Mouse (Mus musculus): ENCODE measurements around the gene Efcab5.
"Not testable (repeated sequence)": the region's sequence is repeated elsewhere in the genome, so short reads cannot be mapped to it uniquely, and the experiment has no call there.

Efcab5 gene

DNA sequence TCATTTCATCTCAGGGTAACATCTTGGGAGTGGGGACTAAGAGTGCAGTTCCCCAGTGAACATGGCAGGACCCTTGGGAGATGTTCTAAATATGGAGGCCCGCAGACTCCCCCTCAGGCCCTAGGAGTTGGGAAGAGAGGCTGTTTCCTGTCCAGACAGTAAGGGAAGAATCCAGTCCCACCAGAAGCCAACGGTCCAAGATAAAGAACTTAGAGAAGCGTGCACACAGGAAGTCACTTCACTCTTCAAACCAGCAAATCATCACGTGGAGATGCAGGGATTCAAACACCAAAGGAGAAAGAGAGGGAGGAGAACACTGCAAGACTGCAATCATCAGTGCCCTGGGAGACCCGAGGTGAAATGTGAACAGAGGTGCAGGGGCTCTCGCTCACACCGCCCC, 91.8 kb downstream of the Efcab5 start:
- in situ Hi-C loops (cut with MboI, MseI), result no loop called here

GRCm38 (mm10) chr11:77096581-77096980, 92.2 kb downstream of the Efcab5 start:
- in situ Hi-C loops (cut with MboI, MseI), result no loop called here

GRCm38 (mm10) chr11:77095206-77095605, 93.6 kb downstream of the Efcab5 start:
- in situ Hi-C loops (cut with MboI, MseI), result no loop called here

- in situ Hi-C loops (cut with MboI, MseI), result no loop called here
Measured at GRCm38 (mm10) chr11:77094136-77094535, 94.6 kb downstream of the Efcab5 start.

DNA sequence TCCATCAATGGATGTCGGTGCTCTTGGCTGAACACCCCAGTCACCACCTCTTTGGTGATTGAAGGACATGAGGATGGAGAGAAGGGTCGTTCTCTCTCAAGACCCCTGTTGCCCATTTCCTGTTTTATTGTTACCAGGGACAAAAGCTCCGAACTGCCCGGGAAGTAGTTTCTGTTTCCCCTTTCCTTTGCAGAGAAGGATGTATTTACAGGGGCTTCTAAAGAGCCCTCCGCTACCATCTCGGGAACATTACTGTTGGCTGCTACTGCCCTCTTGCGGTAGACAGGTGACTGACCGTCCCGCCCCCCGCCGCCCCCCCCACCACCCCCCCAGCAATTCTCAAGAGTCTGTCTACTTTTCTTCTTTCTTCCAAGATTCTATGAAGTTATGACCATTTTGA, 95.6 kb downstream of the Efcab5 start:
- in situ Hi-C loops (cut with MboI, MseI), result no loop called here

DNA sequence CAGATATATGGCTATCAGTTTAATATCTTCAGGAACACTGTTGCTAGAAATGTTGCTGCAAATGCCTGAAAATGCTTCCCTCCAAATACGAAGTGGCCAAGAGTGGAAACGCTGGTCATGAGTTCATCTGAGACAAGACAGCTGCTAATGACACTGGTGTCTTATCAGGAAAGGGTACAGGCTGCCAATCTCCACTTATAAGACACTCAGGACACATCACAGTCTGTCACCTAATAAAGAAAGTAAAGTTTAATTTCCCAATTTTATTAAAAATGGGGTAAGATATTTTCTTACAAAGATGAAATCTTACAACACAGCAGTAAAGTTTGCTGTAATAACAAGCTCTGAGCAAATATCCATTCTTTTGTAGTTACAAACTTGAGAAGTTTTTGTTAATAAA, 99.6 kb downstream of the Efcab5 start:
- in situ Hi-C loops (cut with MboI, MseI), result no loop called here

- in situ Hi-C loops (cut with MboI, MseI), result no loop called here
Measured at GRCm38 (mm10) chr11:77087004-77087403, 101.8 kb downstream of the Efcab5 start.

- in situ Hi-C loops (cut with MboI, MseI), result no loop called here
Measured at GRCm38 (mm10) chr11:77084001-77084682, 104.6 kb downstream of the Efcab5 start.

DNA sequence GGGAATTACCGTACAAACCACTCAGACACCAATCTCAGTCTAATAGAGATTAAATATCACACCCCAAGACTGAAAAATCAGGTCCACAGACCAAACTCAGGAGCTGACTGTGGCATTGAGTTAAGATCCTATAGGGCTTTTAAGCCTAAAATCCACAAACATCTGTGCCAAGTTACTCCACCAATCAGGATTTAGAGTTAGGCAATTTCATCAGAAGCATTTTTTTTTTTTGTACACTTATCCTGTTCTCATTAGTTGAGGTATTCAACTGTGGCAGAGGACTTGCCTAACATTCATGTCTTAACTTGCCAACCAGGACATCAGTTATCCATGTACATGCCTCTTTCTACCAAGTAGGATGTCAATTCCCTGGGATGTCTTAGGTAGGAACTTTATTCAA, 109.4 kb downstream of the Efcab5 start:
- in situ Hi-C loops (cut with MboI, MseI), result no loop called here

GRCm38 (mm10) chr11:77078273-77079134, 110.3 kb downstream of the Efcab5 start, which contains the start of gene Nsrp1:
Nsrp1 (minus strand) TSS chr11:77078435.
- in situ Hi-C loops (cut with MboI, MseI), result no loop called here

DNA sequence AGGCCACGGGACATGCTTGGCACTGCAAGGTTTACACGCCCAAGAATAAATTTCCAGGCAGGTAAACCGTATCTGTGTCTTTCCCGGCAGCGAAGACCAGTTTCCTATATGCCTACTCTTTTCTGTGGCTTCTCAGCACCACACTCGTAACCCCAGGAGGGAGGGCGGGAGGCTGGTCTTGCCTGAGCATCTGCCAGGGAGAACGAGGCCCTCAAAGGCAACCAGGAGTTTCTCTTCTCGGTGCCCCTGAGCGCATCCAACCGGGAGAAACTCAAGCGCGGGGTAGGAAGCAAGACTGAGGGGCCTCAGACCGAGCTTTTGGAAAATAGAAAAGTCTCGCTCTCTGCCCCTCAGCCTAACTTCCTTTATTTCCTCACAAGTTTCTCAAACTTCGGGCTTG, 111.0 kb downstream of the Efcab5 start:
- in situ Hi-C loops (cut with MboI, MseI), result no loop called here

- in situ Hi-C loops (cut with MboI, MseI), result not testable (repeated sequence)
Measured at GRCm38 (mm10) chr11:77077331-77077730, 111.4 kb downstream of the Efcab5 start.

GRCm38 (mm10) chr11:77070721-77071120, 118.0 kb downstream of the Efcab5 start:
- in situ Hi-C loops (cut with MboI, MseI), result no loop called here

GRCm38 (mm10) chr11:77068825-77069224, 119.9 kb downstream of the Efcab5 start:
- in situ Hi-C loops (cut with MboI, MseI), result no loop called here

DNA sequence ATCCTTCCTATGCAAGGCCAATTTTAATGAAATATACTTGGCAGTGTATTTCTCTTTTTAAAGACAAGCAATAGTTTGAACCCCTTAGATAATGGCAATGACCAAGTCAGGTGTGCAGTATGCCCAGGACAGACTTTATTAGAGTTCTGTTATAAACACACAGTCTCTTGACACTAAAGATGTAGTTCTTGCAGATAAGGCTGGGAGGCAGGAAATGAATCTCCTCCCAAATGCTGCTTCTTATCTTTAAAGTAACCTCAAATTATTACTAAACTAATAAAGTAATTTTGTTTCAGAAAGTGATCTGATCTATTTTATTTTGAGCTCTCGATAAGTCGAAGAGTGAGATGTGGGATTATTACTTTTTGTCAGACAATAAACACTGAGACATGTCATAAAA, 125.4 kb downstream of the Efcab5 start:
- in situ Hi-C loops (cut with MboI, MseI), result no loop called here

DNA sequence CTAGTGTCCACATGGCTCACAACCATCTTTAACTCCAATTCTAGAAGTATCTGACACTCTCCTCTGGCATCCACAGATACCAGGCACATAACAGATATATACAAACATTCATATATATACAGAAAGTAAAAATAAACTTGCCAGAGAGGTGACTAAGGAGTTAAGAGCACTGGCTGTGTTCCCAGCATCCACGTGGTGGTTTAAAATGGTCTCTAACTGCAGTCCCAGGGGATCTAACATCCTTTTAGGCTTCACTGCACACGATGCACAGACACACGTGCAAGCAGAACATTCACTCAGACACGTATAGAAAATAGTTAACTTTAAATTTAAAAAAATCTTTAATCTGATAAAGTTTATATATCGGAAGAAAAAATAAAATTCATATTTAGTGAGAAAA, 126.8 kb downstream of the Efcab5 start:
- in situ Hi-C loops (cut with MboI, MseI), result no loop called here

GRCm38 (mm10) chr11:77042816-77043215, 146.0 kb downstream of the Efcab5 start:
- in situ Hi-C loops (cut with MboI, MseI), result no loop called here

GRCm38 (mm10) chr11:77041891-77042290, 146.9 kb downstream of the Efcab5 start:
- in situ Hi-C loops (cut with MboI, MseI), result no loop called here
